Mouse (Mus musculus) naive thymus-derived CD4-positive, alpha-beta T cell, adult 2 months (primary cell): ENCODE data around the gene St13.
A peak's percentile ranks its signal among the peaks of the same experiment; 100 is the strongest.

Source experiments
- DNase-seq: peaks from one replicate; pipeline ENCODE4 v3.0.0-alpha.2; 2011; ENCODE audit warnings: low read depth

The St13 gene

GRCm38 (mm10) chr15:81365246-81365645 lies 34.6 kb downstream of the St13 start:
- no peak for DNase-seq

GRCm38 (mm10) chr15:81364271-81364670 lies 35.6 kb downstream of the St13 start:
- no peak for DNase-seq

- no peak for DNase-seq
These were observed 37.4 kb downstream of the St13 start for GRCm38 (mm10) chr15:81362501-81362900.

DNA sequence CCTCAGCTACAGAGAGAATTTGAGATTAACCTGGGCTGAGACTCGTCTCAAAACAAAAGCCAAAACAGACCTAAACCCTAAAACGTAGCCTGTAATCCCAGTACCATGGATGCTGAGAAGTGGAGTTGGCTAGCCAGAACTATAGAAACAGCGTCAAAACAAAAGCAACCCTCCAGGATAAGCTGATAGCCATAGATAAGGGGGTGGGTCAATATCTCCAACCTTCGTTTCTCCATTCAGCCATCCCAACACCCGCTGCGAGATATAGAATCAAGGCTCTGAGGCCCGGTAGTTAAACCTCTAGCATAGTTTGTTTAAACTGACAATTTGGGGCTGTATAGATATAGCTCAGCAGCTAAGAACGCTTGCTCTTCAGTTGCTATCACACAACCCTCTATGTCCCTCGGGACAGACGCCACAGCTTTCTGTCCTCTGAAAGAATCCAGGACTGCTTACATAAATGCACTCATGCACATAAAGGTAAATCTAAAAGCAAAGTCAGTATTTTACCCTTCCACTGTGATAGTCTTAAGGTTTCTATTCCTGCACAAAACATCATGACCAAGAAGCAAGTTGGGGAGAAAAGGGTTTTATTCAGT lies 38.4 kb downstream of the St13 start:
- DNase-seq: peak; percentile 14

DNA sequence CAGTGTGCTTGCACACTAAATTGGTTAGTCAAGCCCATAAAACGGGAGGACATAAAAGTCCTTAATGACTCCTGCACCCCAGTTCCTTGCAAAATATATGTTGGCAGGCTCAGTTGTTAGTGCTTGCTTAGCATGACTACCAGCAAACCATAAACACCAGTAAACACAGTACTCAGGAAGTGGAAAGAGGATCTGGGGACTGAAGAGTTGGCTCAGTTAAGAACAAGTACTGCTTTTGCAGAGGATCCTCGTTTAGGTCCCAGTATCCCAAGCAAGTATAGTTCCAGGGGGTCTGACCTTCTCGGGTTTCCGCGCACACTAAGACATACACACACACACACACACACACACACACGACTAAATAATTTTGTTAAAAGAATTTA lies 38.9 kb downstream of the St13 start:
- no peak for DNase-seq

GRCm38 (mm10) chr15:81360345-81361021 lies 39.4 kb downstream of the St13 start, which contains the start of gene Slc25a17:
TSS of gene Slc25a17 (minus strand) at chr15:81360812.
- peak; percentile 94 for DNase-seq

GRCm38 (mm10) chr15:81359421-81359820 lies 40.5 kb downstream of the St13 start:
- no peak for DNase-seq

DNA sequence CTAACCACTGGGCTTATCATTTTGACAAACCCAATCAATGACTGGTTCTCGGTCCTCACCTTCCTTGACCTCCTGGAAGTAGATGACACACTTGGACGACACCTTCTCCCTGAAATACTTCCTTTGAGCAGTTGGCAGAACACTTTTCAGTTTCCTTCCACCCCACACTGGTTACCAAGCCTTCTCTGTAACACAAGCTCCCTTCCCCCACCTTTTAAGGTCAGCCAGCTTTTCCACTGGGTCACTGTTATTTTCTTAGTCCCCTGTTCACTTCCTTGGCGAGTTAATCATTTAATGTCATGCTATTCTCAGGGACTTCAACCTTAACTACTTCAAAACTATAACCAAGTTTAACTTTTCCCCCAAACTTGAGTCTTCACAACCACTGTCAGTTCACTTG lies 40.9 kb downstream of the St13 start:
- DNase-seq: no peak

GRCm38 (mm10) chr15:81356946-81357345 lies 42.9 kb downstream of the St13 start:
- DNase-seq: no peak

DNA sequence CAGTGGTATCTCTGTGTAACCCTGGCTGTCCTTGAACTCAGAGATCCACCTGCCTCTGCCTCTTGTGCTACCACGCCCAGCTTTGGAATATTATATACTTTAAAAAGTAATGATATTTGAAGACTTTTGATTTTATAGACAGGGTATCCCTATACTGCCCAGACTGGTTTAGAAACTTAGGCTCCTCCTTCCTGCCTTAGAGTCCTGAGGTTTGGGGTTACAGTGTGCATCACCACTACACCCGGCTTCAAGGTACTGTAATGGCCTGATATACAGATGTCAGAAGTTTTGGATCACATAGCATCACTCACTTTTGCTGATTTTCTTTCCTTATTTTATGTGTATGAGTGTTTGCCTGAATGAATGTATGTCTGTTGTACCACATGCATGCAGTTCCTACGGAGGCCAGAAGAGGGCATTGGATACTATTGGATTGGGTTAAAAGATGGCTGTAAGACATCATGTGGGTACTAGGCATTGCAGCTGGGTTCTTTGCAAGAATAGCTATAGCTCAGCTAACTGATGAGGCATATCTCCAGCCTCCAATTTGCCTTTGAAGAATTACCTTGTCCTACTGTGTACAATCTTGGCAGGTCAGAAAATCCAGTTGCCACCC lies 44.6 kb downstream of the St13 start:
- peak; percentile 76 for DNase-seq

- DNase-seq: peak; percentile 35
These were observed 47.2 kb downstream of the St13 start for GRCm38 (mm10) chr15:81352638-81353037.

DNA sequence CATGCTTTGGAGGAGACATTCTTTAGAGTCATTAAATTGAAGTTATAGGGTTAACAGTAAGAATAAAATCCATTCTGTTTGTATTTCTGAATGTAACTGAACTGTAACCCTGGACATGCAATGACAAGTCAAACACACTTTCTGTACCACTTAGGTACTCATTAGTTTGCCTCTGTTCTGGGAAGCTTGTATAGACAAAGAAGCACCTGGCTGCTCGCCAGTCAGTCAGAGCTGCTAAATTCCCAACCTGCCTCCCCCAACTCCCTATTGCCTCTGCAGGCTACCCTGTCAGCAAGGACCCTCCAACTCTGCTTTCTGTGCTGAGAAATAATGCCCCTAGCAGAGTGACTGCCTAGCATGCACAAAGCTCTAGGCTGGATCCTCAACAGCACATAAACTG lies 49.5 kb downstream of the St13 start:
- DNase-seq: no peak

- DNase-seq: no peak
These were observed 51.5 kb downstream of the St13 start for GRCm38 (mm10) chr15:81348366-81348765.

GRCm38 (mm10) chr15:81347466-81347865 lies 52.4 kb downstream of the St13 start:
- no peak for DNase-seq

DNA sequence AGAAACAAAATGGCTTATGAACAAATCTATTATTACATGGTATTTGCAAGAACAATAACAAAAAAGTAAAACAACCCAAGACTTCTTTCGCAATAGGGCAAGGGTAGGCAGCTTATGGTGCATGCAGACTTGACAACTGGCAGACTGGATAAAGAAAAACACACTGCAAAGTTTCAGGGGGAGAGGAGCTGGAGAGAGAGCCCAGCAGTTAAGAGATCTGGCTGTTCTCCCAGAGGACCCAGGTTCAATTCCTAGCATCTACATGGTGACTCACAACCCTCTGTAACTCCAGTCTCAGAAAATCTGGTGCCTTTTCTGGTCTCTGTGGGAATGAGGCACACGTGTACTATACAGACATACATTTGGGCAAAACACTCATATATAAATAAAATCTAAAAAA lies 58.5 kb downstream of the St13 start:
- no peak for DNase-seq

DNA sequence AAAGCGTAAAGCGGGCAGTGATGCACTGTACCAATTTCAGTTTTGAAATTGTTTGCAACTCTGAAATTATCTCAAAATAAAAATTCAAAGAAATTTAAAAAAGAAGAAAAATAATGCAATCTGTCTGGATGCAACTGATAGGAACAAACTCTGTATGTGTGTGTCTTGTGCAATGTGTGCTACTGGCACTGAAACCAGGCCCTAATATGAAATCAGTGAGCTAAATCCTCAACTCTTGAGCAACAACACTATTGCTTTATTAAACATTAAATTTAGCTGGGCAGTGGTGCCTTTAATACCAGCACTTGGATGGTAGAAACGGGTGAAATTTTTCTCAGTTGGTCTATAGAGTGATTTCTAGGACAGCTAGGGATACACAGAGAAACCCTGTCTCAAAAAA lies 60.7 kb downstream of the St13 start:
- DNase-seq: no peak

DNA sequence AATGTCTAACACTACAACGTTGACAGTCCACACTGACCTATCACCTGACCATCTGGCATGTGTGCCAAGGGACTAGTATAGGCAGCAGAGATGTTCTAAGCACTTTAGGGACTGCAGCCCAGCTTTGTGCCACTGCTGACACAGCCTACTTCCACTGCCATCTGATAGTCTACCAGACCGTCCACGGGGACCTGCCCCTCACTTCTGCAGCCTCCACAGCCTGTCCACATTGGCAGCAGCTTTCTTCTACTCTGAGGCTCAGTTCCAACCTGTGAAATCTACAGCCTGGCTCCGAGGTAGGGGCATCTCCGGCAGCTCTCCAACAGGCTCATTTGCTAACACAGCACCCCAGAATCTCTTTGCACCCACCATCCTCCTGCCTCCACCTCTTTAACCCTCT lies 63.4 kb downstream of the St13 start:
- no peak for DNase-seq

- DNase-seq: no peak
These were observed 67.4 kb downstream of the St13 start for GRCm38 (mm10) chr15:81332517-81332916.

DNA sequence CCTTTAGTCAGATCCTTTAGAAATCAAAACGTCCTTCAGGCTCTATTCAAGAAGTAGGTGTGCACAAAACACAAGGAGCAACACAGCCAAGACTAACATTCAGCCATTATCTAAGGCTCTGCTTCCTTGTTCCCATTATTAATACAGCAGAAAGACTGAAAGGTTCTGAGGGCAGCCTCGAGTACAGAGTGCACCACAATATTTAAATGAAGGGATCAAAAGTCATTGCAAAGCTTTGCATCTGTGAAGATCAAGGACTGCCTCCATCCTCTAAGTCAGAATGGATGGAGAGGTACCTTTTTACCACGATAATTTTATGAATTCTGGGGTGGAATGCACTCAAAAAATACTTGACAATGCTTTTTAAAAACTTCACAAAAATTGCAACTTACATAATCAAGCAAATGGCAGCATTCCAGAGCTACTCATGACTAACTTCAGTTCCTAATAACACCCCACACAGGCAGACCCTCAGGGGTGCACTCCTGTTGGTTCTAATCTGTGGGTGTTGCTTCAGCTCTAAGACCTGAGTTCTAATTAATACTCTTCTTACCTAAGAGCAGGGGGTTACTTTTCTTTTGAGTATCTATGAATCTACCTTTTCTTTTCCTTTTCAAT lies 69.0 kb downstream of the St13 start:
- DNase-seq: no peak

GRCm38 (mm10) chr15:81329721-81330369 lies 70.0 kb downstream of the St13 start:
- peak; percentile 16 for DNase-seq

DNA sequence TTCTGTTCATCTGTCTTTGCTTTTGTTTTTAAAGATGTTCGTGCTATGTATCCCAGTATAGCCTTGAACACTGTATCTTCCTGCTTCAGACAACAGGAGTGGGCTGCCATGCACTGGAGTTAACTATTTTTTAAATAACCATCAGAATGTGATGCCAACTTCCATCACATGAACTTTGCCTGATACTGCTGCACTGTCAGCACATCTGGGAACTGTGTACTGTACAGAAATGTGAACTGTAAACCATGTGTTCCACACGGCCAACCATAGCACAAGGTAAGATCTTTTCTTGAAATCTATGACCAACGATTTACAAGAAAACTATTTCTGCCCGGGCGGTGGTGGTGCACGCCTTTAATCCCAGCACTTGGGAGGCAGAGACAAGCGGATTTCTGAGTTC lies 72.4 kb downstream of the St13 start:
- no peak for DNase-seq

DNA sequence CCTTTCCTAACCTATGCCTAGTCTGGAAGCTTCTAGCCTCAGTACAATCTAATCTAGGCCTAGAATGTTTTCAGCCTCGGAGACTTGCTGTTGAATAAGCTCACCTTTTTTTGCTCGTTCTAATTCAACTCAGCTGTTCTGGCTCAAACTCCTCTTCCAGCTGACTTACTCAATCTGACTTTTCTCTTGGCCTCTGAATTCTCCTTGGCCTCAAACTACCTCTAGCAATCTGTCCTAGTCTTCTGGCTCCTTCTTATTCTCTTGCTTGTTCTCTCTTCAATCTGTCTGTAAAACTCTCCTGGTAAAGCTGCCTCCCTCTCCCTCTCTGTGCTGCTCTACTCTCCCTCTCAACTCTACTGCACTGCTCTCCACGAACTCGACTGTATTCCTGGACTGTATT lies 74.9 kb downstream of the St13 start:
- DNase-seq: no peak

DNA sequence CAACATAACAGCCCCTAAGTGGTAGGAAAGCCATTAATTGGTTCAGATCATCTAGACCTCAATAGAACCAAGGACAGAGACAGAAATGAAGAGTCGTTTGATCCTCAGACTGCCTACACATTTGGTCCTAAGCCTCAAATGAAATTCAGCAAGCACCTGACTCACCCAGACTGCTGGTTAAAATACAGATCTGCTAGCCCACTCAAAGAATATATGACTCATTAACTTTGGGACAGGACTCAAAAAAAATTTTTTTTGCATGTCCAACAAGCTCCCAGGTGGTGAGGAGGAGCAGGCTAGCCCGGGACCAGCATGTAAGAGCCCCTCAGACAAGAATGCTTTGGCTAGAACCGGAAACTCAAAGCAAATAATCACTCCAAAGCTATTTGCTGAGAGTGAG lies 79.7 kb downstream of the St13 start:
- DNase-seq: no peak
